Mouse (Mus musculus) liver, adult (tissue): ENCODE measurements around the gene Slit3.

ENCODE experiments used
- GATA4 ChIP-seq: IDR thresholded peaks from 2 replicates; pipeline ENCODE4 v1.6.1; 2014; ENCODE audit warnings: mild to moderate bottlenecking, low read length; ENCODE audit not compliant: insufficient replicate concordance

The Slit3 gene

DNA sequence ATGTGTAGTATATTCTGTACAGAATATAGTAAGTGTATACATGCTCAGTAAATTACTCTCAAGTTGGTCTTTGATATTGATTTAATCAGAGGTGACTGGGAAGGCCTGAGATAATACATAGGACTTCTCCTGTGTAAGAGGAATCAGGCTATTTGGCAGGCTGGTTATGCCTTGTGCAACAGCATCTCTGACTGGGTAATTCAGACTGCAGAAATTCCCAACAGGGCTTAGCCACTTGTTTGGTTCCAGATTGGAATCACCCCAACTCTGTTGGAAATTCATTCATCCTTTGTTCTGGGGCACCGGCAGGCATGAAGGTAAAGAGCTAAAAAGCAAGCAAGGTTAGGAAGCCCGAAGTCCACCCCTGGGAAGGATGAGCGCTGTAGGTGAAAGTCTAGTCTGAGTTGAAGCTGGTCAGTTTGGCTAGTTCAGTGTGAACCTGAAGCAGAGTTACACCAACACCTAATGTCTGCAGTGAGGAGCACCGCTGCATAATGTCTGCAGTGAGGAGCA, 633.9 kb downstream of the Slit3 start:
- TF ChIP-seq GATA4, result no peak

DNA sequence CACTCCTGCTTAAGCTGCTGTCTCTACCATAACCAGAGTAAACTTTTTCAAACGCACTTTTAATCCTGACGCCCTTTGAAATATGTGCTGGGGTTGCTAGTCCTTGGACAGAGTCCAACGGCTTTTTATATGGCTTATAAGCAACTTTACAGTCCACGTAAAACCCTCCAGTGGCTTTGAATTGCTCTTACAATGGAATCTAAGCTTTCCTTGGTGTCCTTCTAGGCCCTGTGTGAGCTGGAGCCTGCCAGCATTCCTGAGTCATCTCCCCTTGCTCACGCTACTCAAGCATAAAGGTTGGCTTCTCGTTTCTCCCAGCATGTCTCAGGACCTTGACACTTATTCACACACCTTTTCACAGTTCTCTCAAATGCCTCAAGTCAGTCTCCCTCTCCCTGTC, 634.5 kb downstream of the Slit3 start:
- no peak for TF ChIP-seq GATA4

DNA sequence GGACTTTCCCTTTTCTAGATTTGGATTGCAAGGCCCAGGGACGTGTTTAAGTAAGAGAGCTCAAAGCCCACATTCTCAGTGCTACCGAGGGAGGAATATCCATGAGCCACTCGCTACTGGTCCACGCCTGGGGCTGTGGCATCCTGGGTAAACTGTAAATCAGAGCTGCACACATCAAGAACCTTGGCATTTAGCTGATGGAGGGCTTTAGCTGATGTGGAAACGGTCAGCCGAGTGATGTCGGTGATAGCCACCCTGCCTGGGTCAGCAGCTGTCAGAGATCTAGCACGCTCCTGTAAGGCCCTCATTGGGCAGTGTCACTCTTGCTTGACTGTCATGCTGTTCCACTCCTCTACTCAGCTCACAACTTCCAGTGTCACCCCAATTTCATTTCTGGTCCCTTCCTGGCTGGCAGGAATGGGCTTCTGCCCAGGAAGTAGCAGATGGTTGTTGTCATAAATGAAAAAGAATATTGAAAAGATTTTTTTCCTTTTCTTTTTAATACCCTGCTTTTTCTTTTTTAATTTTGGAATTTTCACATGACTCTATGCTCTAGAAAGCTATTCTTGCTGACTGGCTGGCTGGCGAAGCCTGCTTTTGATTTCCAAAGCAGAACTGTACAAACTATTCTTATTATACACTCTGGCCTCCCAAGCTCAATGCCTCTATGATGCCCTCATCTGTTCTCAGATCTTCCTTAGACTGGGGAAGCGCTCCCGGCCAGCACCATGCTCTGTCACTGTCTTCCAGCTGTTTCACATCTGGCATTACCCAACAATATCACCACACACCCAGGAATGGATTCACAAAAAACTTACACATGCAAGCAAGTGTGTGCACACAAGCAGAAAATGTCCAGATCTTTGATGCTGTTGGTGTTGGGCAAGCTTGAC, 635.6 kb downstream of the Slit3 start:
- TF ChIP-seq GATA4, result no peak
